ENCODE assay signal across 8 mouse cellular contexts in genomic region chr5:5693956-5694653, GRCm38 (mm10). TPM values are rescaled to one million over a fixed set of nuclear protein-coding genes. Genes with fewer than 3 reads are reported as not detected.
DNase-seq lines count a peak whose midpoint lies in the region; ATAC-seq and TF ChIP-seq lines count a peak whose summit lies in the region.

TSS of gene Steap2 (minus strand) at chr5:5694578.

- H3K27ac ChIP-seq in ES-E14 (ENCODE audit: insufficient read depth, low read depth, low read length, poor library complexity, severe bottlenecking) = peak within 1 kb of the TSS; percentile 32
- H3K27ac ChIP-seq in forebrain, embryonic 14.5 days (ENCODE audit: low read depth, low read length) = no peak within 1 kb of the TSS

- intact Hi-C loops in heart, postnatal 10 days (cut with DNase I) = loop anchor here (5.0 kb wide), 1 partner anchor 53 kb away; the partner anchor contains the start of gene Steap1

- peak within 1 kb of the TSS; percentile 90 for H3K9ac ChIP-seq in ES-E14 (ENCODE audit: insufficient read depth, low read depth, low read length, poor library complexity, severe bottlenecking)
- H3K9ac ChIP-seq in forebrain, embryonic 14.5 days (ENCODE audit: low read length) = peak within 1 kb of the TSS; percentile 86

- DNase-seq in ES-E14 (ENCODE audit: low read depth, low spot score) = no peak
- peak; percentile 59 for DNase-seq in forebrain, embryonic 14.5 days (ENCODE audit: low spot score)
- peak; percentile 47 to 48 for DNase-seq in heart, postnatal 10 days
- peak; percentile 71 to 81 for DNase-seq in kidney, postnatal 4 days
- peak; percentile 38 for DNase-seq in lung, postnatal 10 days
- peak; percentile 43 for DNase-seq in right cerebral cortex, adult 18-20 months
- DNase-seq in spleen, postnatal 10 days (ENCODE audit: low spot score in 2 of 2) = no peak

- in situ Hi-C loops in ES-E14 (cut with MboI; ENCODE audit: low sequenced_read_pairs in 2 of 2, unreplicated experiment in 2 of 2) = no loop called here

- H3K27me3 ChIP-seq in forebrain, embryonic 14.5 days (replicated peaks; ENCODE audit: control insufficient read depth, insufficient read depth, low read length) = no peaks in the 10 kb centered on the region

- H3K9me3 ChIP-seq in ES-E14 (ENCODE audit: control insufficient read depth, insufficient read depth, low read depth, low read length) = no peaks in the 10 kb centered on the region
- H3K9me3 ChIP-seq in forebrain, embryonic 14.5 days (replicated peaks; ENCODE audit: control insufficient read depth, low read length) = no peaks in the 10 kb centered on the region

- H3K4me3 ChIP-seq in ES-E14 (ENCODE audit: insufficient read depth in 1 of 2, low read depth in 1 of 2, low read length in 2 of 2, poor library complexity in 1 of 2, severe bottlenecking in 1 of 2) = peak within 1 kb of the TSS; percentile 80 to 96
- peak within 1 kb of the TSS; percentile 84 for H3K4me3 ChIP-seq in forebrain, embryonic 14.5 days (ENCODE audit: low read depth, low read length)

- no peaks in the 10 kb centered on the region for H3K36me3 ChIP-seq in ES-E14 (ENCODE audit: control insufficient read depth, insufficient read depth, low read length, poor library complexity, severe bottlenecking)
- H3K36me3 ChIP-seq in forebrain, embryonic 14.5 days (ENCODE audit: control insufficient read depth, insufficient read depth, low read length) = no peaks in the 10 kb centered on the region

- ATAC-seq in cerebellum, adult (ENCODE audit: insufficient number of reproducible peaks, low FRiP score, low TSS enrichment) = peak; percentile 86
- peak; percentile 91 for ATAC-seq in forebrain, embryonic 14.5 days

- H3K4me1 ChIP-seq in ES-E14 (ENCODE audit: control insufficient read depth in 2 of 2, insufficient read depth in 2 of 2, low read length in 2 of 2, poor library complexity in 1 of 2) = peaks cover 7% of the 10 kb centered on the region in 2 experiments; a peak in 2 of 4 replicates
- H3K4me1 ChIP-seq in forebrain, embryonic 14.5 days (ENCODE audit: control insufficient read depth, insufficient read depth, low read length) = no peaks in the 10 kb centered on the region; the same call in 1 of the 2 replicates

- peak within 1 kb of the TSS; percentile 95 for H3K4me2 ChIP-seq in forebrain, embryonic 14.5 days (ENCODE audit: low read length)

- WGBS in forebrain, embryonic 14.5 days = 1% methylated on average over 35 of the region's 66 CpGs

TF ChIP-seq in ES-E14, 5 proteins besides CTCF, POLR2A, EP300 and RAD21:
- TF ChIP-seq ZNF384 (IDR thresholded peaks at IDR 0.05; ENCODE audit: low read depth, low read length) (no peak), HCFC1 (IDR thresholded peaks at IDR 0.05; ENCODE audit: borderline replicate concordance, insufficient read depth, low read length) (no peak), ZC3H11A (IDR thresholded peaks at IDR 0.05; ENCODE audit: borderline replicate concordance, low read depth, low read length) (no peak), CHD2 (IDR thresholded peaks at IDR 0.05; ENCODE audit: low read depth, low read length) (no peak), MAFK (IDR thresholded peaks at IDR 0.05; ENCODE audit: insufficient read depth, low read depth, low read length) (no peak)

RNA-seq across cellular contexts. Expression of gene Steap2, which starts in this region (rescaled TPM):
- 26.4 and 33.2 TPM in 2 replicates for total RNA-seq in ES-E14 (2012; rRNA removed)
- polyA plus RNA-seq in forebrain, embryonic 14.5 days (2014; fragmentation: Nextera tagmentation; extraction: Ambion mirVana) = 4.3 TPM in 2 replicates
- 1 to 10 TPM; 1.3 to 2.0 TPM for total RNA-seq in heart, postnatal 10 days (2021)

Comparison
In these comparisons a context has a peak if more than half of its experiments do, and no peak if none do; other contexts are left out.
1. DNase-seq: peak in forebrain, embryonic 14.5 days (single experiment), heart, postnatal 10 days (2 of 2), kidney, postnatal 4 days (2 of 2), lung, postnatal 10 days (single experiment) and right cerebral cortex, adult 18-20 months (single experiment); none in ES-E14 (single experiment) and spleen, postnatal 10 days (0 of 2).